Mouse (Mus musculus) ES-E14 (cell line): ENCODE measurements around the gene Wdr54. TPM values are rescaled to one million over a fixed set of nuclear protein-coding genes. Genes with fewer than 3 reads are reported as not detected.

Experiments
- DNase-seq: peaks from one replicate; pipeline ENCODE4 v3.0.0-alpha.2; 2013; ENCODE audit warnings: low read depth, low spot score
- H3K27ac ChIP-seq: 2 replicates; pipeline ENCODE4 v1.5.1; 2012; ENCODE audit warnings: low read depth, mild to moderate bottlenecking, low read length, moderate library complexity, mixed read lengths; ENCODE audit not compliant: poor library complexity, insufficient read depth, severe bottlenecking
- H3K36me3 ChIP-seq: 2 replicates; pipeline ENCODE4 v1.6.1; 2012; ENCODE audit warnings: mild to moderate bottlenecking, low read length, moderate library complexity, mixed read lengths; ENCODE audit not compliant: control insufficient read depth, poor library complexity, insufficient read depth, severe bottlenecking
- H3K4me1 ChIP-seq, 2 experiments: fragments of 150-350 bp in 1 of 2; sonication (generic) in 1 of 2; 2 replicates each; pipeline ENCODE4 v1.6.1; 2012; ENCODE audit warnings: low read length in 2 of 2, mild to moderate bottlenecking in 1 of 2, mixed read lengths in 1 of 2; ENCODE audit not compliant: control insufficient read depth in 2 of 2, insufficient read depth in 2 of 2, poor library complexity in 1 of 2
- H3K4me3 ChIP-seq, 2 experiments: fragments of 150-350 bp in 1 of 2; sonication (generic) in 1 of 2; 2 replicates each; pipeline ENCODE4 v1.5.1; 2012; ENCODE audit warnings: low read length in 2 of 2, low read depth in 1 of 2, mild to moderate bottlenecking in 1 of 2, mixed read lengths in 1 of 2; ENCODE audit not compliant: insufficient read depth in 1 of 2, poor library complexity in 1 of 2, severe bottlenecking in 1 of 2
- H3K9ac ChIP-seq: 2 replicates; pipeline ENCODE4 v1.6.1; 2012; ENCODE audit warnings: low read depth, mild to moderate bottlenecking, low read length, mixed read lengths; ENCODE audit not compliant: poor library complexity, insufficient read depth, severe bottlenecking
- H3K9me3 ChIP-seq: fragments of 150-350 bp; sonication (generic); 2 replicates; pipeline ENCODE4 v1.6.1; 2012; ENCODE audit warnings: low read depth, mild to moderate bottlenecking, low read length; ENCODE audit not compliant: control insufficient read depth, insufficient read depth
- CHD2 ChIP-seq: IDR thresholded peaks from 2 replicates; pipeline ENCODE4 v1.6.1; 2014; ENCODE audit warnings: mild to moderate bottlenecking, low read depth, low read length, inconsistent platforms
- HCFC1 ChIP-seq: IDR thresholded peaks from 2 replicates; pipeline ENCODE4 v1.6.1; 2012; ENCODE audit warnings: low read length, inconsistent platforms, borderline replicate concordance; ENCODE audit not compliant: insufficient read depth
- MAFK ChIP-seq: IDR thresholded peaks from 2 replicates; pipeline ENCODE4 v1.6.1; 2014; ENCODE audit warnings: mild to moderate bottlenecking, low read depth, low read length, inconsistent platforms; ENCODE audit not compliant: insufficient read depth
- ZC3H11A ChIP-seq: IDR thresholded peaks from 2 replicates; pipeline ENCODE4 v1.6.1; 2012; ENCODE audit warnings: low read depth, mild to moderate bottlenecking, inconsistent platforms, low read length, borderline replicate concordance
- ZNF384 ChIP-seq: IDR thresholded peaks from 2 replicates; pipeline ENCODE4 v1.6.1; 2012; ENCODE audit warnings: low read depth, low read length, inconsistent platforms
- in situ Hi-C, 2 experiments: fragments of 600-800 bp; cut with MboI; formaldehyde crosslinking; loops; one replicate each; pipeline ENCODE4 v1.15.1; 2025; ENCODE audit warnings: low sequenced_read_pairs in 2 of 2, inconsistent platforms in 1 of 2; ENCODE audit not compliant: unreplicated experiment in 2 of 2
- total RNA-seq: library from RNA; depleted of rRNA; stranded (reverse); fragments of 300-350 nt; gene quantifications from 2 replicates; pipeline ENCODE4 v1.2.3, GENCODE M21; 2012

Wdr54 gene
- total RNA-seq, 1 experiment, result 3.7 TPM

- Histone ChIP-seq H3K36me3 (peaks cover 4% of the 10 kb centered on the region; the same call in 1 of the 2 replicates), H3K9ac (no peak overlapping the region), H3K4me3 (no peak overlapping the region), H3K4me1 (peaks cover 3% of the 10 kb centered on the region in 2 experiments; a peak in 3 of 4 replicates), H3K27ac (no peak overlapping the region), H3K9me3 (no peaks in the 10 kb centered on the region)
- in situ Hi-C loops, result no loop called here
- TF ChIP-seq ZNF384, result no peak
- TF ChIP-seq MAFK, result no peak
- TF ChIP-seq CHD2, result no peak
- no peak for TF ChIP-seq ZC3H11A
- no peak for TF ChIP-seq HCFC1
- no peak for DNase-seq
Measured at GRCm38 (mm10) chr6:83119734-83120051, 36.5 kb downstream of the Wdr54 start.

GRCm38 (mm10) chr6:83118825-83119733, 37.1 kb downstream of the Wdr54 start:
- DNase-seq, result no peak
- H3K4me1 ChIP-seq, result peaks cover 3% of the 10 kb centered on the region in 2 experiments; a peak in 3 of 4 replicates
- H3K27ac ChIP-seq, result no peak overlapping the region
- H3K36me3 ChIP-seq, result peaks cover 4% of the 10 kb centered on the region; the same call in 1 of the 2 replicates
- H3K9me3 ChIP-seq, result no peaks in the 10 kb centered on the region
- in situ Hi-C loops, result no loop called here
- H3K9ac ChIP-seq, result no peak overlapping the region
- TF ChIP-seq MAFK, result no peak
- no peak for TF ChIP-seq HCFC1
- TF ChIP-seq ZNF384, result no peak
- TF ChIP-seq ZC3H11A, result no peak
- TF ChIP-seq CHD2, result no peak
- H3K4me3 ChIP-seq, result no peak overlapping the region

GRCm38 (mm10) chr6:83118369-83118768, 37.8 kb downstream of the Wdr54 start:
- no peak for DNase-seq
- in situ Hi-C loops, result no loop called here
- TF ChIP-seq MAFK, result no peak
- TF ChIP-seq CHD2, result no peak
- no peak for TF ChIP-seq HCFC1
- TF ChIP-seq ZNF384, result no peak
- Histone ChIP-seq H3K9me3 (no peaks in the 10 kb centered on the region), H3K4me1 (peaks cover 3% of the 10 kb centered on the region in 2 experiments; a peak in 3 of 4 replicates), H3K9ac (no peak overlapping the region), H3K4me3 (no peak overlapping the region), H3K36me3 (peaks cover 4% of the 10 kb centered on the region; the same call in 1 of the 2 replicates), H3K27ac (no peak overlapping the region)

- Histone ChIP-seq H3K4me3 (no peak overlapping the region), H3K4me1 (peaks cover 3% of the 10 kb centered on the region in 2 experiments; a peak in 3 of 4 replicates), H3K36me3 (peaks cover 4% of the 10 kb centered on the region; the same call in 1 of the 2 replicates), H3K9ac (no peak overlapping the region), H3K9me3 (no peaks in the 10 kb centered on the region), H3K27ac (no peak overlapping the region)
- TF ChIP-seq CHD2 (no peak), ZC3H11A (no peak), HCFC1 (no peak)
- DNase-seq, result no peak
- in situ Hi-C loops, result no loop called here
Measured at GRCm38 (mm10) chr6:83117616-83118015, 38.6 kb downstream of the Wdr54 start.

- peaks cover 0 to 3% of the 10 kb centered on the region in 2 experiments; a peak in 2 of 4 replicates for H3K4me1 ChIP-seq
- peaks cover 4% of the 10 kb centered on the region; the same call in 1 of the 2 replicates for H3K36me3 ChIP-seq
- no peak overlapping the region for H3K27ac ChIP-seq
- H3K9ac ChIP-seq, result no peak overlapping the region
- H3K9me3 ChIP-seq, result no peaks in the 10 kb centered on the region
- no peak for DNase-seq
- no peak overlapping the region for H3K4me3 ChIP-seq
- in situ Hi-C loops, result no loop called here
- TF ChIP-seq ZC3H11A, result no peak
- no peak for TF ChIP-seq MAFK
- no peak for TF ChIP-seq CHD2
- no peak for TF ChIP-seq HCFC1
- no peak for TF ChIP-seq ZNF384
Measured at GRCm38 (mm10) chr6:83117165-83117438, 39.1 kb downstream of the Wdr54 start.
